Mouse (Mus musculus) bone marrow, adult 2 months (tissue): ENCODE measurements around the gene Anxa1. TPM values are rescaled to one million over a fixed set of nuclear protein-coding genes. Genes with fewer than 3 reads are reported as not detected.
A peak's percentile ranks its signal among the peaks of the same experiment; 100 is the strongest.

Experiments used
- H3K27ac ChIP-seq: fragments of 200-500 bp; 2 replicates; pipeline ENCODE4 v1.5.1; 2012; ENCODE audit warnings: low read depth, mild to moderate bottlenecking, control low read depth, inconsistent platforms, low read length; ENCODE audit not compliant: control insufficient read depth, poor library complexity, insufficient read depth
- H3K4me1 ChIP-seq: fragments of 200-500 bp; 2 replicates; pipeline ENCODE4 v1.6.1; 2011; ENCODE audit warnings: low read length; ENCODE audit not compliant: control insufficient read depth, insufficient read depth
- H3K4me3 ChIP-seq: fragments of 200-500 bp; replicated peaks from 2 replicates; pipeline ENCODE3; 2011; ENCODE audit warnings: mild to moderate bottlenecking, low read depth, low read length, control low read depth; ENCODE audit not compliant: control insufficient read depth
- CTCF ChIP-seq: fragments of 200-500 bp; IDR thresholded peaks from 2 replicates; pipeline ENCODE4 v1.5.1; 2011; ENCODE audit warnings: low read length, control low read depth; ENCODE audit not compliant: control insufficient read depth, insufficient read depth
- POLR2A ChIP-seq: fragments of 200-500 bp; IDR thresholded peaks from 2 replicates; pipeline ENCODE4 v1.6.1; 2011; ENCODE audit warnings: low read depth, mild to moderate bottlenecking, control low read depth, low read length, borderline replicate concordance; ENCODE audit not compliant: control insufficient read depth
- whole genome bisulfite sequencing: fragments of 180-500 bp; shearing (Covaris S2); methylation state at CpG from one replicate; pipeline ENCODE4 v1.1.7; 2018; 5-methylcytosine and 5-hydroxymethylcytosine counted together
- polyA plus RNA-seq: library from polyadenylated mRNA; stranded (reverse); fragments of >200 nt; gene quantifications from 2 replicates; pipeline ENCODE4 v1.2.4, GENCODE M21; 2011; ENCODE audit warnings: low replicate concordance; ENCODE audit not compliant: missing spikeins, insufficient read depth, insufficient read length

Anxa1 gene
- polyA plus RNA-seq, 1 experiment: 331 TPM

DNA sequence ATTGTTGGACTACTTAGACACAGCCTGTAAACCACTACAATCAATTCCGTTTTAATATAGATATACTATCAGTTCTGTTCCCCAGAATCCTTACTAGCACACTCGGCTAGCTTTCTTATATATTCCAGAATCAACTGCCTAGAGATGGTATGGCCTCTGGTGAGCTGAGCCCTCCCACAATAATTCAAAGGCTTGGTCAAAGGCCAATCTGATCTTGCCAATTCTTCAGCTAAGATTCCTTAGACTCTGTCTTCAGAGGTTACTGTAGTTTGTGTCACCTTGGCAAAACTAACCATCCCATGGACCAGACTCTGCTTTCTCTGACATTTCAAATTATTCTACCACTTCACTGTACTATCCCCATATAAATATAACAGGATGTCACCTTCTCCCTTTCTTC, 25.4 kb downstream of the Anxa1 start:
- WGBS: 57% methylated on average over 2 of the region's 2 CpGs
- TF ChIP-seq POLR2A (no peak), CTCF (no peak)
- H3K27ac ChIP-seq: no peak overlapping the region
- H3K4me1 ChIP-seq: no peaks in the 10 kb centered on the region; the same call in 1 of the 2 replicates
- no peak overlapping the region for H3K4me3 ChIP-seq

DNA sequence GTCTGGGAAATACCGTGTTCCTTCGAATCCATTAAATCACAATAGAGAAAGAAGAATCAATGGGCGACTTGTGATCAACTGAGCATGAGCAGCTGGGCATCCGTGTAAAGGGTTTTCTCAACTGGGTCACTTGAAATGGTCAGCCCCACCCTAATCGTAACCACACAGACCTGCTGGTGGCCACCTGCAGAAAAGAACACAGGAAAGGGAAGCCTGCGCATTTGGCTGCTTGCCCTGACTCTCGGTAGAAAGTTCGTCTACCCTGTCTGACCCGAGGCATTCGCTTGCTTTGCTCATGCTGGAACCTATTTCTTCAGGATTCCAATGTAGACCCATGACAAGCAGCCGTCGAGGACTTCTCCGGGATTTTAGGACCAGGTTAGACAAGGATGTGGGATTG, 25.8 kb downstream of the Anxa1 start:
- H3K4me1 ChIP-seq: no peaks in the 10 kb centered on the region; the same call in 1 of the 2 replicates
- 32% methylated on average over 13 of the region's 13 CpGs for WGBS
- no peak overlapping the region for H3K27ac ChIP-seq
- no peak overlapping the region for H3K4me3 ChIP-seq
- no peak for TF ChIP-seq POLR2A
- TF ChIP-seq CTCF: no peak

DNA sequence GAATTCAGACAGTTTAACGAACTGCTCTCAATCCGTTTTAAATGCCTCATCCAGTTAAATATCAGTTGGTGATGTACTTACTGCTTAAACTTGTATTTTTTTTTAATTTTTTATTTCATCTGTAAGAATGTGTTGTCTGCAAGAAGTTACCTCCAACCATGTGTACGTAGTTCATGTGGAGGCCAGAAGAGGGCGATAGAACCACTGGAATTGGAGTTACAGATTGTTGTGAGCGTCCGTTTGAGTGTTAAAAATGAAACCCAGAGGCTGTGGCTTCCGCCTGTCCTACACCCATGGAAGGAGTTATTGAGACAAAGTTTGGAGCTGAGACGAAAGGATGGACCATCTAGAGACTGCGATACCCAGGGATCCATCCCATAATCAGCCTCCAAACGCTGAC, 27.5 kb downstream of the Anxa1 start:
- WGBS: 55% methylated on average over 10 of the region's 10 CpGs
- Histone ChIP-seq H3K4me1 (no peaks in the 10 kb centered on the region; the same call in 1 of the 2 replicates), H3K27ac (no peak overlapping the region), H3K4me3 (no peak overlapping the region)
- TF ChIP-seq CTCF (peak; percentile 39), POLR2A (no peak)

GRCm38 (mm10) chr19:20361917-20362577, 28.7 kb downstream of the Anxa1 start:
- 45% methylated on average over 2 of the region's 2 CpGs for WGBS
- H3K4me3 ChIP-seq: no peak overlapping the region
- no peak overlapping the region for H3K27ac ChIP-seq
- no peak for TF ChIP-seq CTCF
- no peak for TF ChIP-seq POLR2A
- no peaks in the 10 kb centered on the region; the same call in 1 of the 2 replicates for H3K4me1 ChIP-seq

DNA sequence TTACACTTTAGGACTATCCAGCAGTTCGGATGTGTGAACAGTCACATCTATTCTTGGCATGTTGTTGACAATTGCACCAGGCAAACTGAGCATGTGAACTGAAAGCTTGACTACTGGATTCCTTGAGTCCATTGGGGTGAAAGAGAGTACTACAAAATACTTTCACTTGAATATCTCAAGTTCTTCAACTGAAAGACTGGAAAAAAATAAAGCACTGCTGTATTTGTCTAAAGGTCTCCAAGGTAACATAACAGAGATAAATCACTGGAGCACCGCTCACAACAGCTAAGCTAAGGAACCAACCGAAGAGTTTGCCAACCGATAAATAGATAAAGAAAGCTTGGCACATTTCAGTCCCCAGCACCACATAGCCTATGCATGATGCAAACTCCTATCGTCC, 32.1 kb downstream of the Anxa1 start:
- Histone ChIP-seq H3K4me1 (no peaks in the 10 kb centered on the region), H3K4me3 (no peak overlapping the region), H3K27ac (no peak overlapping the region)
- WGBS: 73% methylated on average over 5 of the region's 5 CpGs
- TF ChIP-seq CTCF: no peak
- no peak for TF ChIP-seq POLR2A

GRCm38 (mm10) chr19:20345317-20345917, 45.3 kb downstream of the Anxa1 start:
- peak; percentile 90 for TF ChIP-seq CTCF
- TF ChIP-seq POLR2A: no peak
- Histone ChIP-seq H3K4me1 (no peaks in the 10 kb centered on the region), H3K27ac (no peak overlapping the region), H3K4me3 (no peak overlapping the region)
- WGBS: 10% methylated on average over 8 of the region's 8 CpGs

- TF ChIP-seq POLR2A (no peak), CTCF (peak; percentile 57)
- Histone ChIP-seq H3K27ac (no peak overlapping the region), H3K4me1 (no peaks in the 10 kb centered on the region), H3K4me3 (no peak overlapping the region)
- 56% methylated on average over 11 of the region's 11 CpGs for WGBS
These were observed 46.0 kb downstream of the Anxa1 start for GRCm38 (mm10) chr19:20344511-20345316.

DNA sequence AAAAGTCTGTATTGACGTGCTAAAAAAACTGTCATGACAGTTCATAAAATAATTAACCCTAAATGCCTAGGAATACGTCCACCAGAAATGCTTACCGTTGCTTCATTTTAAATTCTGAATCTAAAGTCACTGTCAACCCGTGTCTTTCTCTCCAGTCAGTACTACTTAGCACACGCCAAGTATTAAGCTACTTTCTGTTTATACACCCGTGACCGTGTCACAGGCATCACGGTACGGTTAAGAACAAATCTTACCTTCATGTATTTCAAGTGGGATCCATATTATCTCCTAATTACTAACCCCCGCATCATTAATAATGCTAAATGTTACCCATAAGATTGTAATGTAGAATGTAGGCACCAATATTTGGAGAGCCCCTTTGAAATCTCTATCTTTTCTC, 46.7 kb downstream of the Anxa1 start:
- Histone ChIP-seq H3K4me1 (no peaks in the 10 kb centered on the region), H3K27ac (no peak overlapping the region), H3K4me3 (no peak overlapping the region)
- no peak for TF ChIP-seq CTCF
- TF ChIP-seq POLR2A: no peak
- 85% methylated on average over 10 of the region's 10 CpGs for WGBS

Other genes starting within 250 kb of the Anxa1 start
- gene Aldh1a1, start 101.8 kb upstream of the Anxa1 start, polyA plus RNA-seq: 49.9 and 60.4 TPM in 2 replicates